Mouse (Mus musculus) limb, embryonic 15.5 days (tissue): ENCODE measurements around the gene Pbx1. TPM values are rescaled to one million over a fixed set of nuclear protein-coding genes. Genes with fewer than 3 reads are reported as not detected.

ENCODE experiments used
- ATAC-seq: fragments of 200-750 bp; cut with Nextera tagmentation; 2 replicates; pipeline ENCODE4 v1.8.0; 2017; ENCODE audit warnings: low read depth, moderate TSS enrichment; ENCODE audit not compliant: insufficient number of reproducible peaks, low FRiP score, low TSS enrichment
- H3K27ac ChIP-seq: fragments of 300-500 bp; sonication (generic); 2 replicates; pipeline ENCODE4 v1.5.1; 2015; ENCODE audit warnings: moderate library complexity, mild to moderate bottlenecking, inconsistent platforms
- H3K27me3 ChIP-seq: fragments of 300-500 bp; sonication (generic); 2 replicates; pipeline ENCODE4 v1.6.1; 2015; ENCODE audit warnings: inconsistent platforms
- H3K36me3 ChIP-seq: fragments of 300-500 bp; sonication (generic); 2 replicates; pipeline ENCODE4 v1.6.1; 2015; ENCODE audit warnings: inconsistent platforms
- H3K4me1 ChIP-seq: fragments of 300-500 bp; sonication (generic); 2 replicates; pipeline ENCODE4 v1.6.1; 2015; ENCODE audit warnings: inconsistent platforms
- H3K4me2 ChIP-seq: fragments of 300-500 bp; sonication (generic); 2 replicates; pipeline ENCODE4 v1.6.1; 2015; ENCODE audit warnings: mild to moderate bottlenecking, inconsistent platforms
- H3K4me3 ChIP-seq: fragments of 300-500 bp; sonication (generic); 2 replicates; pipeline ENCODE4 v1.5.1; 2015; ENCODE audit warnings: mild to moderate bottlenecking, inconsistent platforms
- H3K9ac ChIP-seq: fragments of 300-500 bp; sonication (generic); 2 replicates; pipeline ENCODE4 v1.6.1; 2015; ENCODE audit warnings: inconsistent platforms
- H3K9me3 ChIP-seq: fragments of 300-500 bp; sonication (generic); 2 replicates; pipeline ENCODE4 v1.6.1; 2016; ENCODE audit warnings: inconsistent platforms
- WGBS: fragments of 180-500 bp; shearing (Covaris S2); methylation state at CpG from one replicate; pipeline ENCODE4 v1.1.7; 2015; 5-methylcytosine and 5-hydroxymethylcytosine counted together
- polyA plus RNA-seq: library from polyadenylated mRNA; unstranded; fragments of >200 nt; fragmentation: Nextera tagmentation; extraction: Ambion mirVana; gene quantifications from 2 replicates; pipeline ENCODE4 v1.2.1, GENCODE M21; 2015

The Pbx1 gene
- polyA plus RNA-seq, 1 experiment from 2014 or later, result 25.5 TPM

- Histone ChIP-seq H3K4me3 (no peak overlapping the region), H3K9me3 (no peaks in the 10 kb centered on the region), H3K36me3 (peaks cover 33% of the 10 kb centered on the region; the same call in 1 of the 2 replicates), H3K27me3 (no peaks in the 10 kb centered on the region), H3K4me2 (no peak overlapping the region), H3K9ac (no peak overlapping the region), H3K4me1 (no peaks in the 10 kb centered on the region), H3K27ac (no peak overlapping the region)
- no peak for ATAC-seq
- 81% methylated on average over 6 of the region's 6 CpGs for WGBS
Measured at GRCm38 (mm10) chr1:168197195-168197907, 234.7 kb downstream of the Pbx1 start.

DNA sequence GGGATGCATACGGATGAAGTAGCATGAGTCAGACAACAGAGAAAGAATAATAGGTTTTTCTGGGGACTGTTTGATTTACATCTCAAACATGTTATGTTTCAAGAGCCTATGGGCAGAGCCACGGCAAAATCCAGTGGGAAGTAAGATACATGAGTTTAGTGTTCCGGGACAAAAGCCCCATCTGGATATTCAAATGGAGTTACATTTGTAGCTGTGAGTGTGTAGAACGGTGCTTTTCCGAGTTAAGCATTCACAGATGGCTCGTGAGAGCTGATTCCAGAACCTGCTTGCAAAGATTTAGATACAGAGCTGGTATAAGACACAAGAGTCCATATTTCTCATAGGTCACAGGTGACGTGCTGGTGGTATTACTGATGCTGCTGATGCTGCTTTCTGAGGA lies 238.7 kb downstream of the Pbx1 start:
- H3K36me3 ChIP-seq, result peaks cover 11% of the 10 kb centered on the region; the same call in 1 of the 2 replicates
- WGBS, result 70% methylated on average over 7 of the region's 7 CpGs
- H3K4me2 ChIP-seq, result no peak overlapping the region
- no peaks in the 10 kb centered on the region for H3K4me1 ChIP-seq
- H3K9ac ChIP-seq, result no peak overlapping the region
- H3K9me3 ChIP-seq, result no peaks in the 10 kb centered on the region
- H3K27me3 ChIP-seq, result no peaks in the 10 kb centered on the region
- H3K27ac ChIP-seq, result no peak overlapping the region
- ATAC-seq, result no peak
- no peak overlapping the region for H3K4me3 ChIP-seq

DNA sequence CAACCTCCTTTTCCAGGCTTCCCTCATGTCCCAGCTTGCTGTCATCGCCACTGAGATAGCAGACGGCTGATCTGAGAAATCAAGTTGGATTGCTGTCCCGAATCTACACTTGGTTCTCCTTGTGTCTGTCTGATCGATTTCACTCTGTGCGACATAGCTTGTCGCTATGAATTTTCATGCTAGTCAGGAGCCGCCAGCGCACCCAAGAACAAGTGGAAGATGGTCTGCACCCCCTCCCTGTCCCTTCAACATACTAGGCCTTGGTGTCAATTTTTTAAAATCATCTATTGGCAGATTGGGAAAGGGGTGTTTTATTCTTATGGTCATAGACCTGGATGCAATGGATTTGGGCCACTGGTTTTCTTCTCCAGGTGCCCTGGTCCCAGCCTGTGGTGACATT lies 249.3 kb downstream of the Pbx1 start:
- Histone ChIP-seq H3K4me1 (peaks cover 4% of the 10 kb centered on the region; the same call in 1 of the 2 replicates), H3K9ac (no peak overlapping the region), H3K36me3 (peaks cover 15% of the 10 kb centered on the region), H3K4me3 (no peak overlapping the region), H3K27ac (no peak overlapping the region), H3K4me2 (no peak overlapping the region), H3K27me3 (no peaks in the 10 kb centered on the region), H3K9me3 (no peaks in the 10 kb centered on the region)
- WGBS, result 98% methylated on average over 8 of the region's 8 CpGs
- no peak for ATAC-seq

DNA sequence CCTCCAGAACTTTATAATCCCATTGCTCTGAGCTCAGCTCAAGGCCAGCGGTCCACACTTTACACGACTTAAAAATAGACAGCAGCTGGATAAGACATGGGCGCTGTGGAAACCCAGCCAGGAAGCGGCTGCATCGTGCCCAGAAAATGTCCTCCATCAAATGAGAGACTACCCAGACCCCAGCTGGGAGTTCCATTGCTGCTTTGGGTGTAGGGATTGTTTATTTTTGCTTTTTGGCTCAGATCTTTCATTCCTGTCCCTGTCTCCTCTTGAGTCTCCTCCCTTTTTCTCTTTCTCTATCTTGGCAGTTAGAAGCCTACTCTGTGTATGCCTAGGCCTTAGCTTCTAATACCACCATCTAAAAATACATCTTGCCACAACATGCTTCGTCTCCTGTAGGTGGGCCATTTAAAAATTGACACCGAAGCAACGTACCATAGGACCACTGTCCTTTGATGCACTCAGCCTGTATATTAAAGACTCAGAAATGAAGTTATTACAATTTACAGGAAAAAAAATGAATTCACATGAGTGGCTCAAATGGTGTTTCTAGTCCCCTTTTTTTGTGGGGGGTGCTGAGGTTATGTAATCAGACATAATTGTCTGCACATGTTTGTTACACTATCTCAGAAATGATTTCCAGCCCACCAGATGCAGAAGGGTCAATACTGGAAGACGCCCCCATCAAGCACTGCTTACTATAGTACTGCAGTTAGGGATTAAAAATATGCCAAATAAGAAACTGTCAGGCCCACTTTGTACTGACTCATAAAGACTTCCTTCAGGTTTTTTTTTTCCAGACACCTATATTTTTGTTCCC lies 251.2 kb downstream of the Pbx1 start:
- ATAC-seq, result no peak
- Histone ChIP-seq H3K27ac (no peak overlapping the region), H3K4me1 (no peaks in the 10 kb centered on the region), H3K9me3 (no peaks in the 10 kb centered on the region), H3K27me3 (no peaks in the 10 kb centered on the region), H3K4me2 (no peak overlapping the region), H3K4me3 (no peak overlapping the region), H3K36me3 (peaks cover 15% of the 10 kb centered on the region), H3K9ac (no peak overlapping the region)
- WGBS, result 77% methylated on average over 9 of the region's 9 CpGs

GRCm38 (mm10) chr1:168179691-168180090 lies 252.4 kb downstream of the Pbx1 start:
- Histone ChIP-seq H3K9me3 (no peaks in the 10 kb centered on the region), H3K36me3 (peaks cover 15% of the 10 kb centered on the region), H3K4me2 (no peak overlapping the region), H3K4me3 (no peak overlapping the region), H3K27ac (no peak overlapping the region), H3K4me1 (no peaks in the 10 kb centered on the region), H3K27me3 (no peaks in the 10 kb centered on the region), H3K9ac (no peak overlapping the region)
- no peak for ATAC-seq
- 84% methylated on average over 11 of the region's 11 CpGs for WGBS

DNA sequence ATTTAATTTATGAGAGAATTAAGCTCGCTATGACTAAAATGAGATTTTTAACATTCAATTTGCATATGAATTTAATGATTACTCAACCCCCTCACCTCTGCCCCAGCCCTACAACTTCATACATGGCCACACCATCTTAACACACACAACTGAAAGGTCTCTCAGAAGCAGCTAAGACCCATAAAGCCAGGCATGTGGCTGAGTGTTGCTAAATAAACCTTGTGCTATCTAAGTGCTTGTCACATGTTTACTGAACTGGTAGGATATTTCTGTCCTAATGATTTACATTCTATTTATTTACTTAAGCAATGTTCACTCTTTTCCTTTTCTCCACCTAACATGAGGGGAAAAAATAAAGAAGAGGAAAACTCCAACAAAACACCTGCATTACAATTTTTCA lies 253.5 kb downstream of the Pbx1 start:
- Histone ChIP-seq H3K9ac (no peak overlapping the region), H3K4me3 (no peak overlapping the region), H3K9me3 (no peaks in the 10 kb centered on the region), H3K27ac (no peak overlapping the region), H3K4me2 (no peak overlapping the region), H3K27me3 (no peaks in the 10 kb centered on the region), H3K4me1 (no peaks in the 10 kb centered on the region), H3K36me3 (peaks cover 15% of the 10 kb centered on the region)
- WGBS, result 94% methylated on average over 1 of the region's 1 CpGs
- ATAC-seq, result no peak

DNA sequence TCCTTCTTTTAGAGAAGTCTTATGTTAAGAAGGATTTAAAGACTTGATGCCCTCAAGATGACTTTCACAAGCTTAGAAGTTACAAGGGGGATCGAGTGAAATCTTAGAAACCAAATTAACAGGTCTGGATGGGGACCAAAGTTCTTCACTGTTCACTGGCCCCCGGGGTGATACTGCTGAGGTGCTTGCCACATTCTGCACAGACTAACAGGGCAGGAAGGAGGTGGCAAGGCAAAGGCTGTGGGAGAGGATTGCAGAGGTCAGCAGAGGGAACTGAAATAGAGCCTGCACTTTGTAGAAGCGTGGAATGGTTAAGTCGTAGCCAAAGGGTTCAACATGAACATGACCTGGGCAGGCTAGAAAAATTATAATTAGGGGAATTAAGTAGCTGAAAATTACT lies 256.5 kb downstream of the Pbx1 start:
- Histone ChIP-seq H3K27ac (no peak overlapping the region), H3K9ac (no peak overlapping the region), H3K4me3 (no peak overlapping the region), H3K27me3 (no peaks in the 10 kb centered on the region), H3K4me1 (no peaks in the 10 kb centered on the region), H3K9me3 (no peaks in the 10 kb centered on the region), H3K36me3 (peaks cover 4% of the 10 kb centered on the region; the same call in 1 of the 2 replicates), H3K4me2 (no peak overlapping the region)
- ATAC-seq, result no peak
- 74% methylated on average over 4 of the region's 4 CpGs for WGBS

- Histone ChIP-seq H3K27me3 (no peaks in the 10 kb centered on the region), H3K4me1 (no peaks in the 10 kb centered on the region), H3K36me3 (no peaks in the 10 kb centered on the region), H3K9ac (no peak overlapping the region), H3K9me3 (no peaks in the 10 kb centered on the region), H3K4me3 (no peak overlapping the region), H3K4me2 (no peak overlapping the region), H3K27ac (no peak overlapping the region)
- WGBS, result 86% methylated on average over 8 of the region's 8 CpGs
- ATAC-seq, result no peak
Measured at GRCm38 (mm10) chr1:168169791-168170190, 262.3 kb downstream of the Pbx1 start.

- Histone ChIP-seq H3K4me3 (no peak overlapping the region), H3K27ac (no peak overlapping the region), H3K4me1 (0 out of 2 replicates have a peak, but pooled peaks cover 3% of the 10 kb centered on the region), H3K9me3 (no peaks in the 10 kb centered on the region), H3K9ac (no peak overlapping the region), H3K4me2 (no peak overlapping the region), H3K36me3 (no peaks in the 10 kb centered on the region), H3K27me3 (no peaks in the 10 kb centered on the region)
- ATAC-seq, result no peak
- 81% methylated on average over 10 of the region's 10 CpGs for WGBS
Measured at GRCm38 (mm10) chr1:168169052-168169779, 262.9 kb downstream of the Pbx1 start.

DNA sequence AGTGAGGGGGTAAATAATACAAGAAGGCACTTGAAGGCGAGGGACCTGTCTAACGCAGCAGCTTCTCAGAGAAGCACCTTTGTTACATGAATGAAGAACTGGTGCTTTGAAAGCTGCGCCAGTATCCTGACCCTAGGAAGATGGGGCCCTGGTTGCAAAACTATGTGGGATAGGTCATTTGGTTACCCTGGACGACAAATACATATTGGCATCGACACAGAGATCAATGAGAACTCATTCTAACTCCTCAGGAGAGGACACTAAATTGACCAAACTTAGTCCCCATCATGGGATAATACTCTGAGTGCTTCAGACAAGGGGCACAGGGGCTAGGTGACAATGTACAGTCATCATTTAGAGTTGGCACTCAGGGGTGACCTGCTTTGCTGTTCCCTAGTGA lies 264.3 kb downstream of the Pbx1 start:
- Histone ChIP-seq H3K9ac (no peak overlapping the region), H3K4me2 (no peak overlapping the region), H3K27ac (no peak overlapping the region), H3K36me3 (no peaks in the 10 kb centered on the region), H3K27me3 (no peaks in the 10 kb centered on the region), H3K9me3 (no peaks in the 10 kb centered on the region), H3K4me1 (0 out of 2 replicates have a peak, but pooled peaks cover 3% of the 10 kb centered on the region), H3K4me3 (no peak overlapping the region)
- ATAC-seq, result no peak
- 90% methylated on average over 5 of the region's 5 CpGs for WGBS

DNA sequence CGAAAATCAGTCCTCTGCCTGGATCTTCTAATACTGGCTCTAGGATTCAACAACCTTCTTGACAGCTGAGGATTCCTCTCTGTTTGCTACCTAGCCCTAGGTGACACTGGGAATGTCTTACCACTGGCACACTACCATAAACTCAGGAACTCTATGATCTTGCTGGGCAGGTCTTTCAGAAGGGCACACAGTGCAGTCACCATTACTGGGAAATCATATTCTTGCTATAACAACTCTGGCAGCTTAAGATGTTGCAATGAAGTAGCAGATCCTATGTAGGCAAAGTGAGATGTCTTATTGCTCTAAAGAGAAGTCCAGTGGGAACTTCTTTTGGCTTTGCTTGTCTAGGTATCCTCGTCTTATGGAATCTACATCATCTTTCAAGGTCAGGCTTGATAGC lies 265.2 kb downstream of the Pbx1 start:
- Histone ChIP-seq H3K9me3 (no peaks in the 10 kb centered on the region), H3K4me2 (no peak overlapping the region), H3K9ac (no peak overlapping the region), H3K4me3 (no peak overlapping the region), H3K4me1 (0 out of 2 replicates have a peak, but pooled peaks cover 3% of the 10 kb centered on the region), H3K27ac (no peak overlapping the region), H3K36me3 (no peaks in the 10 kb centered on the region), H3K27me3 (no peaks in the 10 kb centered on the region)
- no peak for ATAC-seq
- WGBS, result 83% methylated on average over 2 of the region's 2 CpGs

GRCm38 (mm10) chr1:168164945-168165344 lies 267.1 kb downstream of the Pbx1 start:
- no peak overlapping the region for H3K4me2 ChIP-seq
- H3K36me3 ChIP-seq, result no peaks in the 10 kb centered on the region
- 71% methylated on average over 3 of the region's 3 CpGs for WGBS

More at GRCm38 (mm10) chr1:168164945-168165344, 267.1 kb downstream of the Pbx1 start:
- H3K4me1 ChIP-seq, result 0 out of 2 replicates have a peak, but pooled peaks cover 3% of the 10 kb centered on the region
- no peak overlapping the region for H3K27ac ChIP-seq
- no peak overlapping the region for H3K9ac ChIP-seq
- ATAC-seq, result no peak
- no peaks in the 10 kb centered on the region for H3K9me3 ChIP-seq
- H3K4me3 ChIP-seq, result no peak overlapping the region
- no peaks in the 10 kb centered on the region for H3K27me3 ChIP-seq
